Mouse (Mus musculus) liver, postnatal 0 days (tissue): ENCODE measurements around the gene Gata5. TPM values are rescaled to one million over a fixed set of nuclear protein-coding genes. Genes with fewer than 3 reads are reported as not detected.

Experiments used
- ATAC-seq: fragments of 200-750 bp; cut with Nextera tagmentation; 2 replicates; pipeline ENCODE4 v1.8.0; 2017; ENCODE audit warnings: mild to moderate bottlenecking, moderate library complexity
- DNase-seq: peaks from one replicate; pipeline ENCODE4 v3.0.0-alpha.2; 2016
- H3K27ac ChIP-seq: fragments of 300-500 bp; sonication (generic); 2 replicates; pipeline ENCODE4 v1.5.1; 2014; ENCODE audit warnings: antibody characterized with exemption, moderate library complexity, mild to moderate bottlenecking, low read depth
- H3K27me3 ChIP-seq: fragments of 300-500 bp; sonication (generic); 2 replicates; pipeline ENCODE4 v1.6.1; 2014; ENCODE audit warnings: low read length, control low read depth, mixed read lengths; ENCODE audit not compliant: insufficient read depth
- H3K36me3 ChIP-seq: fragments of 300-500 bp; sonication (generic); replicated peaks from 2 replicates; pipeline ENCODE4 v1.6.1; 2014; ENCODE audit warnings: mild to moderate bottlenecking, control low read depth, low read length, moderate library complexity, mixed read lengths; ENCODE audit not compliant: insufficient read depth
- H3K4me1 ChIP-seq: fragments of 300-500 bp; sonication (generic); 2 replicates; pipeline ENCODE4 v1.6.1; 2014; ENCODE audit warnings: antibody characterized with exemption, mild to moderate bottlenecking, control low read depth; ENCODE audit not compliant: insufficient read depth
- H3K4me2 ChIP-seq: fragments of 300-500 bp; sonication (generic); 2 replicates; pipeline ENCODE4 v1.6.1; 2014; ENCODE audit warnings: low read depth, mild to moderate bottlenecking, low read length, moderate library complexity, mixed read lengths
- H3K4me3 ChIP-seq: fragments of 300-500 bp; sonication (generic); 2 replicates; pipeline ENCODE4 v1.5.1; 2014; ENCODE audit warnings: low read depth, low read length
- H3K9ac ChIP-seq: fragments of 300-500 bp; sonication (generic); replicated peaks from 2 replicates; pipeline ENCODE4 v1.6.1; 2014; ENCODE audit warnings: mild to moderate bottlenecking, moderate library complexity
- H3K9me3 ChIP-seq: fragments of 300-500 bp; sonication (generic); 2 replicates; pipeline ENCODE4 v1.6.1; 2016; ENCODE audit warnings: mild to moderate bottlenecking, control low read depth, low read length, mixed read lengths
- CTCF ChIP-seq: sonication (generic); IDR thresholded peaks from 2 replicates; pipeline ENCODE4 v1.5.1; 2016; ENCODE audit warnings: antibody characterized with exemption, low read depth
- EP300 ChIP-seq: IDR thresholded peaks from 2 replicates; pipeline ENCODE4 v1.6.1; 2016; ENCODE audit warnings: antibody characterized with exemption, low read depth, mild to moderate bottlenecking
- WGBS: fragments of 180-500 bp; shearing (Covaris S2); extraction: QIAGEN DNeasy Blood & Tissue Kit; methylation state at CpG from one replicate; pipeline ENCODE4 v1.1.7; 2014; ENCODE audit not compliant: insufficient replicate concordance; 5-methylcytosine and 5-hydroxymethylcytosine counted together
- polyA plus RNA-seq: library from polyadenylated mRNA; unstranded; fragments of >200 nt; fragmentation: Nextera tagmentation; extraction: Ambion mirVana; gene quantifications from 2 replicates; pipeline ENCODE4 v1.2.1, GENCODE M21; 2015

Gene Gata5
- polyA plus RNA-seq, 1 experiment from 2014 or later: 0.08 TPM

DNA sequence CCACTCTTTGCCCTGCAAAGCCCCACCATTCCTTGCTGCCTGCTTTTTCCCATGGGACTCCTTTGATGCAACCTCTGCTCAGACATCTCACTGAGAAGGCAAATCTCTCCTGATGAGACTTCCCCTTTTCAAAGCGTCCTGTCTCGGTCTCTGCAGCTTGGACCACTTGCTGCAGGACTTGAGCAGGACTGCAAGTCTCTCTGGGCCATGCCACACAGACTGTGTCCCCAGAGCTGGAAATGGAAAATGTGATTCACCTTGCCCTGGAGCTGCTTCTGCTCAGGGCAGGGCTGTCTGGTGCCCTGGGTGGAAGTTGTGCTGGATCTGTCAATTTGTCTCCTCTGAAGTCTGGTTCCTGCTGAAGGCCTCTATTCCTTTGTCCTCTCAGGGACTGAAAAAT is 7.7 kb upstream of the Gata5 start:
- Histone ChIP-seq H3K4me3 (no peak overlapping the region), H3K9ac (no peak overlapping the region), H3K4me2 (no peak overlapping the region), H3K9me3 (no peaks in the 10 kb centered on the region), H3K4me1 (0 out of 2 replicates have a peak, but pooled peaks cover 3% of the 10 kb centered on the region), H3K27me3 (0 out of 2 replicates have a peak, but pooled peaks cover 1% of the 10 kb centered on the region), H3K36me3 (no peaks in the 10 kb centered on the region), H3K27ac (no peak overlapping the region)
- ATAC-seq: no peak
- DNase-seq: no peak
- no peak for TF ChIP-seq CTCF
- 48% methylated on average over 2 of the region's 2 CpGs for WGBS

DNA sequence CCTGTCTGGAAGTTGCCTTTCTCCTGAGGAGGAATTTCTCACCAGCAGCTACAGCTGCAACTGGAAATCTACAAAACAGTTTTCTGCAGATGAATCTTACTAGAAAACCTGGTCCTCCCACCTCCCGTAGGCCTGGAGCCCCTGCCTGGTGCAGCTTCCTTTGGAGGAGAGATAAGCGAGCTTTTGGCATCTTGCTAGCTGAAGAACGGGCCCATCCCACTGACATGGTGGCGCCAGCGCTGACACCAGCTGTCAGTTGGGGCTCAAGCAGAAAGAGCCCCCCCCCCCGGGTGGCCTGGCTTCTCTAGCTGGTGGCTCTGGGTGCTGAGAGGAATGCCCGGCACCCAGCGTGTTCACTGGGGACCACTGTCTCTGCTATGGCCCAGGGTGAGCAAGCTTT is 6.7 kb upstream of the Gata5 start:
- H3K4me3 ChIP-seq: no peak overlapping the region
- 47% methylated on average over 8 of the region's 8 CpGs for WGBS
- H3K9me3 ChIP-seq: no peaks in the 10 kb centered on the region
- no peak overlapping the region for H3K9ac ChIP-seq
- DNase-seq: no peak
- H3K4me2 ChIP-seq: no peak overlapping the region
- H3K27me3 ChIP-seq: peaks cover 7% of the 10 kb centered on the region; the same call in 1 of the 2 replicates
- ATAC-seq: no peak
- no peak overlapping the region for H3K27ac ChIP-seq
- TF ChIP-seq CTCF (no peak), EP300 (no peak)
- H3K4me1 ChIP-seq: 0 out of 2 replicates have a peak, but pooled peaks cover 3% of the 10 kb centered on the region
- no peaks in the 10 kb centered on the region for H3K36me3 ChIP-seq

DNA sequence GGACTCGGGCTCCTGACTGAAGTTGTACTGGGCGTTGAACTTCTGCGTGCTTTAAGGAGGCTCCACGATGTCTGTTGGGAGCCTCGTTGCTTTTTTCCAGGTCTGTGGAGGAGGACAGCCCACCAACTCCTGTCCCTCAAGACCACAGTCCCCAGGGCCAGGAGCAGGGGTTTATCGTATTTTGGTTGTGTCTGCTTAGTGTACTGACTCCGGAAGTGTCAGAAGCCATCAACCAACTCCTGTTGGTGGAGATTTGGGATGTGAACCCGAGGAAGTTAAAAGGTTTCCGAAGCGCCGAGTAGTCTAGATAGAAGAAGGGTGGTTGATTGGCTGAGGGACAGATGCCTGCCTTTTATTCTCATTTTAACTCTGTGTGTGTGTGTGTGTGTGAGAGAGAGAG is 5.4 kb upstream of the Gata5 start:
- Histone ChIP-seq H3K4me3 (no peak overlapping the region), H3K9me3 (no peaks in the 10 kb centered on the region), H3K27me3 (peaks cover 20% of the 10 kb centered on the region), H3K4me2 (no peak overlapping the region), H3K4me1 (0 out of 2 replicates have a peak, but pooled peaks cover 3% of the 10 kb centered on the region), H3K9ac (no peak overlapping the region), H3K27ac (no peak overlapping the region), H3K36me3 (no peaks in the 10 kb centered on the region)
- ATAC-seq: no peak
- no peak for TF ChIP-seq CTCF
- no peak for TF ChIP-seq EP300
- no peak for DNase-seq
- 56% methylated on average over 11 of the region's 11 CpGs for WGBS

DNA sequence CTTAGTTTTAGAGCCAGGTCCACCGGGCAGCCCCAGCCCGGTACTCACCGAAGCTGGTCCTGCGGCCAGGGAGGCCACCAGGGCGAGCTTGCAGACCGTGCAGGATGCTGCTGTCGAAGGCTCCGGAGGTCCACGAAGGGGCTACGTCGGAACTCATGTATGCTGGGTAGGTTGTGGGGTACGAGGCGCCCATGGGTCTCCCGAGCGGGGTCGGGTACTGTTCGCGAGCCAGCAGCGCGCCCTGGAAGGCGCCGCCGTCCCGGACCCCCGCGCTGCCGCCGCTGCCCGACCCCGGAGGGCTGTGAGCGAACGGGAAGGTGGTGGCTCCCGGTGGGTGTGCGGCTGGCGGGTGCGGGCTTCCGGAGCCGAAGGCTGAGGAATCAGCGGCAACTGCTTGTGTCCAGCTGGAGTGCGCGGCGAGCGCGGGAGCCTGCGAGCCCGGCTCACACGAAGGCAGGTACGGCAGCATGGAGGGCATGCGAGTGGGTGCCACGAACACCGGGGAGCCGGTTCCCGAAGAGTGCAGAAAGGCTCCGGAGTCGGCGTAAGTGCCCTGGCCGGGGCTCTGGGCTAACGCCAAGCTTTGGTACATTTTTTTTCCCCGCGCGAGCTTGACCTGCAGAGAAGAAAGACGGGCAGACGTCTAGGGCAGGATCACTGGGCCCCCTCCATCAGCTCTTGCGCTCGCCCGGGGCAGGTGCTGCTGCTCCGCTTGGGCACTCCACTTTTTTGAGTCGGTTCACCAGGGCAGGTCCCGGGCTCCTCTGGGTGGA is 535 bp downstream of the Gata5 start:
- no peak for TF ChIP-seq EP300
- no peak for TF ChIP-seq CTCF
- Histone ChIP-seq H3K4me2 (peak overlapping the region; percentile 52), H3K4me1 (no peaks in the 10 kb centered on the region; the same call in 1 of the 2 replicates), H3K9ac (no peak overlapping the region), H3K9me3 (no peaks in the 10 kb centered on the region), H3K27me3 (peaks cover 50% of the 10 kb centered on the region), H3K27ac (no peak overlapping the region), H3K36me3 (no peaks in the 10 kb centered on the region), H3K4me3 (peak overlapping the region; percentile 28)
- no peak for DNase-seq
- ATAC-seq: no peak
- 3% methylated on average over 56 of the region's 69 CpGs for WGBS

DNA sequence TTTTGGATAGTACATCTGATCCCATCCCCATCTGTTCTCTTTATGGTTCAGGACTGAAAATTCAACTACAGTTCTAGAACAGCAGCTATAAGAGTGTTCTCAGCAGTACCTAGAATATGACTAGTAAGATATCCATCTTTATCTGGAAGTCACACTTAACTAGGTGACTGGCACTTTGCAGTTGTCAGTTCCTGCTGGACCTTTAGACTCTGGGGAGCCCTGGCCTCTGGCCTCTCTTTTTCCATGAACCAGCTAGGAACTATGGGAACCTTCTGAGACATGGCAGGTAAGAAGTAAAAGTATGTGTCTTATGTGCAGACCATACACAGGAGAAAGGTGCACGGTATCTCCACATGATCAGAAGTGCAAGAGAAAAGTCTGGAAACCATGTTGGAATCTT is 5.0 kb downstream of the Gata5 start:
- Histone ChIP-seq H3K9ac (no peak overlapping the region), H3K4me1 (no peaks in the 10 kb centered on the region; the same call in 1 of the 2 replicates), H3K4me2 (no peak overlapping the region), H3K36me3 (no peaks in the 10 kb centered on the region), H3K4me3 (no peak overlapping the region), H3K9me3 (no peaks in the 10 kb centered on the region), H3K27me3 (peaks cover 26% of the 10 kb centered on the region), H3K27ac (no peak overlapping the region)
- DNase-seq (no peak), ATAC-seq (no peak)
- no peak for TF ChIP-seq EP300
- 71% methylated on average over 1 of the region's 1 CpGs for WGBS

DNA sequence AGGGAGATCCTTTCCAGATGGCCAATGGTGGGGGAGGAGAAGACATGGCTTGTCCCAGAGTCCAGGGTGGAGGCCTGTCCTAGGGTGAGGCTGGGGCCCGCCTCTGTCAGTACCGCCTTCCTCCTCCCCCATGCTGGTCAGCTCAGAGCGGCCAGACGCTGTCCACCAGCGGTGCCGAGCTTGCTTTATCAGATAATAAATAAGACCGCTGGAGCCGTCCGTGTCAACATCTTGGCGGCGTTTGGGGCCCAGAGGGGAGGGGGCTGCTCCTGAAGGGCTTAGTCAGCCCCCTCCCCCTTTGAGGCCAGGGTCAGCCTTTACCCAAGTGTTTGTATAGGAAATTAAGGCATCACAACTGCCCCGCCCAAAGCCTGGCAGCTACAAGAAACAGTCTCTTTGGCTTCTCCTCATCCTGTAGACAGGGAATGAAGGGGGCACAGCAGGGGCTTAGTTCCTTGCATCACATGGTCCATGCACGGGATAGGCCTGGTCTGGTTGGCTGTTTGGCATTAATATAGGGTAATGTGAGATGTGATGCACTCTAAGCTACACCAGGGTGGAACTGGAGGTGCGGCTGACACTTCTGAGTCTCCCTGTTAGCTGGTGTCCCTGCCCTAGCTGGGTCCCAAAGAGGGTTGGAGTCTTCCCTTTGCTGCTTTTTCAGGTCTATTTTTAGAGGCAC is 11.7 kb downstream of the Gata5 start:
- WGBS: 48% methylated on average over 14 of the region's 14 CpGs
- H3K4me3 ChIP-seq: no peak overlapping the region
- no peak overlapping the region for H3K27ac ChIP-seq
- no peaks in the 10 kb centered on the region for H3K36me3 ChIP-seq
- no peak overlapping the region for H3K9ac ChIP-seq
- H3K27me3 ChIP-seq: no peaks in the 10 kb centered on the region
- no peaks in the 10 kb centered on the region for H3K4me1 ChIP-seq
- no peak overlapping the region for H3K4me2 ChIP-seq
- H3K9me3 ChIP-seq: no peaks in the 10 kb centered on the region
- DNase-seq (no peak), ATAC-seq (no peak)
- TF ChIP-seq CTCF: no peak
- no peak for TF ChIP-seq EP300
